Mouse (Mus musculus): ENCODE results near the gene Olfr455. TPM values are rescaled to one million over a fixed set of nuclear protein-coding genes. Genes with fewer than 3 reads are reported as not detected.

Gene Olfr455
- not detected for total RNA-seq (2021)
- long read RNA-seq, result 0 reads

DNA sequence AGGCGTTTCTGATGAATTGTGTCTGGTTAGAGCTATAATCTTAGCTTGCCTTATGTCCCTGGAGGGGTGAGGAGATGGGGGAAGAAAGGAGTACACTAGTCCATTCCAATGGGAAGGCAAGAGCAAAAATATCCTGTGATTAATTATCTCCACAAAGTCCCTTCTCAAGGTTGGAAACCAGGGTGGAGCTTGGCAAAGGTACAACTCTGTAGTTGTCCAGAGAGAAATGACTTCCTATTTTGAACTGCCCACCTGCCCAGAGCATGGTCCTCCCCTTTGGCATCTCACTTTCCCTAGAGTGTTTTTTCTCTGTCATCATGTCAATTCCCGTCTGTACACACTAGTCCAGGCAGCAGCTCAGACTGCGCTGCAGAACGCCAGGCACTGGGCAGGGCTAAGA is at the start of gene Olfr455:
TSS of gene Olfr455 (minus strand) at position 127 of the 400 bp plus-strand sequence.
- no peak for DNase-seq (ENCODE audit: low spot score in 2 of 2)

- DNase-seq (ENCODE audit: low spot score in 2 of 2), result no peak
Observed at GRCm38 (mm10) chr6:42593138-42593882, 45.9 kb upstream of the Olfr455 start.

DNA sequence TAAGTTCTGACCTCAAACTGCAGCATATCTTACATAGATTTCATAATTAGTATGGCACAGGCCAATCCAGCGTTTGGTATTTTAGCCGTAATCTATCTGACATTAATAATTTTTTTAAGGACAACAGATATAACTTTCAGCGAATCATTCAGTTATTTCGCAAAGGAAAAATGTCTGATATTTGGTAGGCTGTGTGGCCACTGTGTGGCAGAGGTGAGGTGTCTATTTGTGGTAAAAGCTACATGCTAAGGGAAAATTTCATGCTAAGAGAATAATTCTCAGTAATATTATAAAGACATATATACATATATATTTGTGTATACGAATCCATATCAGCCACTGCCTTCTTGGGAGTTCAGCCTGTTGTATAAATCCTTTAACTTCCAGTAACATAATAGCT is 39.2 kb upstream of the Olfr455 start:
- DNase-seq (ENCODE audit: low spot score in 2 of 2), result no peak

- DNase-seq (ENCODE audit: low spot score in 2 of 2), result peak; percentile 64 to 74
Observed at GRCm38 (mm10) chr6:42583488-42583872, 36.1 kb upstream of the Olfr455 start.

GRCm38 (mm10) chr6:42582741-42583487 is 35.5 kb upstream of the Olfr455 start:
- DNase-seq (ENCODE audit: low spot score in 2 of 2), result no peak

- DNase-seq (ENCODE audit: low spot score in 2 of 2), result no peak
Observed at GRCm38 (mm10) chr6:42578678-42579077, 31.3 kb upstream of the Olfr455 start.

- no peak for DNase-seq (ENCODE audit: low spot score in 2 of 2)
Observed at GRCm38 (mm10) chr6:42577433-42577832, 30.0 kb upstream of the Olfr455 start.

GRCm38 (mm10) chr6:42568205-42568604 is 20.8 kb upstream of the Olfr455 start:
- no peak for DNase-seq (ENCODE audit: low spot score in 2 of 2)

GRCm38 (mm10) chr6:42566076-42566598 is 18.8 kb upstream of the Olfr455 start:
- DNase-seq (ENCODE audit: low spot score in 2 of 2), result no peak

DNA sequence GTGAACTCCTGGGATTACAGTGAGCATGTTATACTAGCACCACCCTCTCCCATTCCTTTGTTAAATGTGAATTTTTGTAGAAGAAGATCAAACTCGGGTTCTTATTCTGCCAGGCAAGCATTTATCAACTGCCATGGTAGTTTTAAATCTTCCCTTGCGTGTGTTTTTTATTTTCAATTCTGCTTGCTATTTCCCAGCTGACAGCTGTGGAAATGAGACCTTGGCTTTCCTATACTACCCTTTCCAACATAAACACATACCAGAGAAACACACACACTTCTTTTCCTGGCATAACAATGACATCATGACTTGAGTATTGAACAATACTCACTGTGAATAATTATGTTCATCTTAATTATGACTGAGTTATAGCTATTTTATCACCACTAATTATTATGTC is 14.9 kb upstream of the Olfr455 start:
- no peak for DNase-seq (ENCODE audit: low spot score in 2 of 2)

DNA sequence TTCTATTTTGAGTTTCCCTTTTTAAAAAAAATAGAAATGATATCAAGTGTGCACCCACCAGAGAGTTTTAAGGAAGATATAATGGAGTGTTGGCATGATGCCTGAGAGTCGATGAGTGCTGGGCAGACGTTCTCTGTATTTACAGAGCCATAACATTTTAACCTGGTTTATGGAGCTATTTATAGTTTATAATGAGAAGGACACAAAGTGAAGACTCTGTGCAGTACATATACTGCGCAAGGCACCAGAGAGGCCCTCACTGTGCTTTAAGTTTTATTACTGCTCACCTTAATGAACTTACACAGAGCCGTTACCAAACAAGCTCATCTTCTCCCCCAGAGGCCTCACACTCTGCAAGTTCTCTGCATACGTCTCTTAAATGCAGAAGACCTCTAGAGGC is 13.5 kb upstream of the Olfr455 start:
- DNase-seq (ENCODE audit: low spot score in 2 of 2), result no peak

DNA sequence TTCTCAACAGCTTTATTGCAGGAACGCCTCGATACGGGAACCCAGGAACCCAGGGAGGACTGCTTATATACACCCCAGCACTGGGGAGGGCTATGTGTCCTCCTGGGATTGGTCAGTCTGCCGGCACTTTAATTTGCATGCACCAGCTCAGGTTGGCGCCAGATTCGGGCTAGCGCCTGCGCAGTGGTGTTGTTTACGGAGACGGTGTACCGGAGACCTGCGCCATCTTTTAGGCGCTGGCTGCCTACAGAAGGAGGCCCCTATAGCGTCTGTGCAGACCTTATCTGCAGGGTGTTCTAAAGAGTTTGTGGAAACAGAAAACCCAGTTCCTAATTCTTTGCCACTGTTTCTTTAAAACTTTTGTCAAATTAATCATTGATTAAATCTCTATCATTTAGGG is 11.3 kb upstream of the Olfr455 start:
- no peak for DNase-seq (ENCODE audit: low spot score in 2 of 2)

DNA sequence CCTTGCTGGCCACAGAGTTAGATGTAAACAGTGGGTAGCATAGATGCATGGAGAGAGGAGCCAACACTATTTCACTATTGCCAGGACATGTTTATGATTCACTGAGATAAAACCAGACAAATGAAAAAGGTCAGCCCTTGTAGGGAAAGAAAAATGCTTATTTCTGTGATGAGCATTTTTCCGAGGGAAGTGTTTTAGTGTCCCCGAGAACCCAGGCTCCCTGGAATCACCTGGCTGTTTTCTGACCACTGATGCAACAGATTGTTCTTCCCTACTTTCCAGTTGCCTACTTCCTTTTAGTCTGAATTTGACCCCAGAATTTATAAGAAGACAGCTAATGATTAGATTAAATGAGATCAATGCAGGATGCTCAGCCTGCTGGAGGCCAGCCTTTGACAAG is 1.2 kb downstream of the Olfr455 start:
- no peak for DNase-seq (ENCODE audit: low spot score in 2 of 2)

DNA sequence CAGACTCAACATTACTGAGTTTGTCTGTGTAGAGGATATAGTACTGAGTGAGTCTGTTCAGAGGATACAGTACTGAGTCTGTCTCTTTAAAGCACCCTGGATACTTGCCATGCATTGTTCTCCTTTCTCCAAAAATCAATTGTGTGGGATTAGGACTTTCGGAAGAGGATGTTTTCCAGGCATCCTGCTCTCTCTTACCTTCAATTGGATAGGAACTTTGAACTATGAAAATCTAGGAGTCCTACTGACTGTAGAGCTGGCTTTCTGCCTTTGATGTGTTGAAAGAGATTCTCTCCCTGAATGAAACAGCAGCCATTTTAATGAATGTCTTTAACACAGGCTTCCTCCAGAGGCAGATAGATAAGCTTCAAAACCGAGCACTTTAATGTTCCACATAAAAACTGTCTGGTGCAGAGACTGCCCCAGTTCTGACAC is 1.9 kb downstream of the Olfr455 start:
- DNase-seq (ENCODE audit: low spot score in 2 of 2), result no peak

DNA sequence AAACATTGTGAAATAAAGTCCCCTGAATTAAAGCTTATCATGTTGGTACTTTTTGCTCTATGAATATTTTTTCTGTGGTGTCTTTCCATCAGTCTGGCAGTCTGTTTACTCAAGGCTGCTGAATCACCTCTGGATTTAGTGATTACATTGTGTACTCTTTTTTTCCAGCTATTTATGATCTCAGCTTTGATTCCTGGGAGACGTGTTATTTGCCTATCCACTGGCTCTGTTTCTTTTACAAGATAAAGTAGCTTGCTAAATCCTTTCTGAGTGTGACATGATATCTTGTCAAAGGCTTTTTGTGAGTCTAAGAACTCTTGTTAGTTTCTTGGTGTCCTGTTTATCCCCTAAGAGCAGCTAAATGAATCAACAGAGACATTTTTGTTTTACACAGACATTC is 2.5 kb downstream of the Olfr455 start:
- no peak for DNase-seq (ENCODE audit: low spot score in 2 of 2)

DNA sequence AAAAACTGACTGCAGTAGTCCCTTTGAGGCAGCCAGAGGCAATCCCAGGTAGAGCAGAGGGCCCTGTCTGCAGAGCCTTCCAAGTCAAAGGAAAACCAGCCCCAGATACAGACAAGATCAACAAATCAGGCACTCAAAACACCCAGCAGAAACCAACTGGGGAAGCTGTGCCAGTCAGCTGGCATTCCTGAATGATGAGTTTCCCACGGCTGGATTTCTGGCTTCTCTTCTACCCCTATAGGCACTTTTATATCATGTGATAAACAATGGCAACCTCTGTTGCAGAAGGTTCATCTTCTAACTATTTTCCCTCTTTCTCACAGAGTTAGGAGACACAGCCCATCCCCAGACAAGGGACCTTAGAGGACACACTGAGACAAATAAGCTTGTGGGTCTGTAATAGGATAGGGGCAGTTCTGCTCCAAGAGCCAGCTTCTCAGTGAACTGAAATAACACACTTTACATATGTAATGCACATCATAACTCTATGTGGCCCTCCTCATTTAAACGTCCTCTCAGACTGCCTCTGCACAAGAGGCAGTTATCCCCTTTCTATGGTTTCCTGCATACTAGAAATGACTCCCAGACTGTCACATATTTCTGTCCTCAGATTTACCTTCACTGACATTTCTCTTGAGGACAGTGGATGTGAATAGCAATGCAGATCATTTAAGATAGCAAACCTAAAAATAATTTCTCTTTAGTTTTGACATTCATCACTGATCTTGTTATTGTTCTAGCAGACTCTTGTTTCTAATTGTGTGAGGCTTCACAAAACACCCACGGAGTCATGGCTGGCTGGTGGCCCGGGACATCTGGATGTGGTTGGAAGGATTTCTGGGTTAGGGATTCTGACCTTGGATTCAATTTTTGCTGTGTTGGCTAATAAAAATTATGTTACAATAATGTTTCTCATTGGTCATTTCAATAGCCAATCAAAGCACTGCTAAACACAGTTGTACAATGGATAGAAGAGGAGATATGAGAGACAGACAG is 5.1 kb downstream of the Olfr455 start:
- DNase-seq (ENCODE audit: low spot score in 2 of 2), result no peak

- DNase-seq (ENCODE audit: low spot score in 2 of 2), result no peak
Observed at GRCm38 (mm10) chr6:42540681-42541080, 6.7 kb downstream of the Olfr455 start.

GRCm38 (mm10) chr6:42539711-42540110 is 7.7 kb downstream of the Olfr455 start:
- DNase-seq (ENCODE audit: low spot score in 2 of 2), result no peak

DNA sequence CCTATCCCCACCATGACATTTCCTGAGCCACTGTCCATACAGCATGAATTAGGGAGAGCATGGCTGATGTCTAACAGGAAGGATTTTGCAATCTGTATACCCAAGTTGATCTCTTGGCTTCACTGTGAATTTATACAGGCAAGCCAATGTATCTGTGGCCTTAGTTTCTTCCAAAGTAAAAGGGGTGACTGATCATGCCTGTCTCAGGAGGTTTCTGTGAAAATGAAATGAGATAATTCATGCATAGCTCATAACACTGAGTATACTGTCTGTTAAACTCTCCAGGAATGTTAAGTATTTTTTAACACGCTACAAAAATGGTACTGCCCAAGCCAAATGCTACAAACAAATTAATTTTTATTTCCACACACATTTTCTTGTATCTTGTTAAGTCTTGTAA is 33.9 kb downstream of the Olfr455 start:
- no peak for DNase-seq (ENCODE audit: low spot score in 2 of 2)

GRCm38 (mm10) chr6:42509311-42509710 is 38.1 kb downstream of the Olfr455 start:
- DNase-seq (ENCODE audit: low spot score in 2 of 2), result no peak

GRCm38 (mm10) chr6:42503478-42503877 is 43.9 kb downstream of the Olfr455 start:
- peak in 1 of 2 experiments; percentile 22 for DNase-seq (ENCODE audit: low spot score in 2 of 2)
